Mouse (Mus musculus) cerebellum, adult 9-10 months (tissue): Measurements from ENCODE around the gene Ankrd35.
"Not testable (repeated sequence)": the region's sequence is repeated elsewhere in the genome, so short reads cannot be mapped to it uniquely, and the experiment has no call there.

ENCODE experiments used
- DNase-seq: peaks from one replicate; pipeline ENCODE4 v3.0.0; 2022

Ankrd35 gene

GRCm38 (mm10) chr3:96674442-96674841, 4.5 kb downstream of the Ankrd35 start:
- no peak for DNase-seq

DNA sequence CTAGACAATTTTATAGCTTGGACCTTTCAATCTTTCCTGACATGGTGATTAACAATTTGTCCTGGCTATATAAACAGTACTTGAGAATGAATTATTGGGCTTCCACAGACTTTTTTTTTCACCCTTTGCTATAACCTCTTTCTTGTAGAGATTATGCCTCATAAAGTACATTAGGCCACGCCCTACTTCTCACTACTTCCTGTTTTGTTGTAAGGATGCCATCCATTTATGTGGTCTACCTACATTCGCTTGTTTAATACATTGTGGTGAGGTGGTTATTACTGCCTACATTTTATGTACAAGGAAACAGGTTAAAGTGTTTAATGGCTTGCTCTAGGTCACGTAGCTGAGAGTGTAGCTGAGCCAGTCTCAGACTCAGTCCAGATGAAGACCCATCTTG, 5.2 kb downstream of the Ankrd35 start:
- DNase-seq: no peak

DNA sequence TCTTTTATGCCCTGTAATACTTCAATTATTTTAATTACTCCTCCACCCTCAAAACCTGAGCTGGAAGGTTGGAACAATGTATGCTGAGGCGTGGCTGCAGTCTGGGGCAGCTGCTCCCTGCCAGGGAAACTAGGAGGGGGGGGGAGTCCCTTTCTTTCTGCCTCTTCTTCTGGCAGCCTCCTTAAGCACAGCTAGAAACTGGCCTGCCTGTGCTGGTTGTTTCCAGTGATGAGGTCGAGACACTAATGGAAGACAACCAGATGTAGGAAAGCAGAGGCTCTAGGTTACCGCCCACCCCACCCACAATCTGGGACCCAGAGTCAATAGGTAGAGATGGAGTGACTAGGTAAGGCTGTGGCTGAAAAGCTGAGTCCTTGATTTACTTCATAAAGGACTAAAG, 5.8 kb downstream of the Ankrd35 start:
- no peak for DNase-seq

DNA sequence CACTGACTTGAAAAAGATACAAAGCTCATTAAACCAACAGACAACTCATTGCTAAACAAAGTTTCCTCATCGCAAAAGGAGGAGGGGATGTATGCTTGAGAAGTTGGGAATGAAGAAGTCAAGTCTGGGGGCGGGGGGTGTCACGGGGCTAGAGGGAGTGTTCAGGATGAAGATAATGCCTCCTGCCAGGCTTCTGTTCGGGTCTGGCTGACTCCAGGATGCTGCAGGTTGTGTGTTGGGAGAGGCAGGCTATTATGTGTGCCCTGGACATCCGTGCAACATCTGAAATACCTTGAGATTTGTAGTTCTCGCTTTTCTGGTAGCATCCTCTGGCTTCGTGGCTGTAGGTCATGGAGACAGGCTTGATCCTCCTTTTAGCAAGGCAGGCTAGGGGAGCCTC, 8.5 kb downstream of the Ankrd35 start:
- no peak for DNase-seq

- no peak for DNase-seq
Observed at GRCm38 (mm10) chr3:96679159-96679674, 9.3 kb downstream of the Ankrd35 start.

GRCm38 (mm10) chr3:96680269-96680956, 10.5 kb downstream of the Ankrd35 start:
- no peak for DNase-seq

- DNase-seq: no peak
Observed at GRCm38 (mm10) chr3:96683496-96683895, 13.6 kb downstream of the Ankrd35 start.

DNA sequence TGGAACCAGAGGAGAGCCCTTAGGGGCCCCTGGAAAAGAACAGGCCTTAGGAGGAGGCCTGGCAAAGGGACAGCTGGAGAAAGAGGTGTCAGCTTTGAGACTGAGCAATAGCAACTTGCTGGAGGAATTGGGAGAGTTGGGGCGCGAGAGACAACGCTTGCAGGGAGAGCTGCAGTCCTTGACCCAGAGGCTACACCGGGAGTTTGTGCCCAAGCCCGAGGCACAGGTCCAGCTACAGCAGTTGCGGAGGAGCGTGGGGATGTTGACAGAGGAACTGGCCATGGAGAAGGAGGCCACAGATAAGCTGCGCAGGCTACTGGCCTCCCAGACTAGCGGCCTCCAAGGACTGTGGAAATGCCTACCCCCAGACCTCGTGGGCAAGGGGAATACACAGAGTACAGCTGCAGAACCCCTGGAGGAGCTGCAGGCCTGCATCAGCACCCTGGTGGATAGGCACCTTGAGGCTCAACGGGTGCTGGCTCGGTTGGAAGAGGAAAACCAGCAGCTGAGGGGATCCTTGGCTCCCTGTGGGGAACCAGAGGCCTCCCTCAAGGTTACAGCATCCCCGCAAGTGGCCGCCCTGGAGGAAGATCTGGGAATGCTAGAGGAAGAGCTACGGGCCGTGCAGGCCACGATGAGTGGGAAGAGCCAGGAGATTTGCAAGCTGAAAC, 14.4 kb downstream of the Ankrd35 start:
- no peak for DNase-seq

DNA sequence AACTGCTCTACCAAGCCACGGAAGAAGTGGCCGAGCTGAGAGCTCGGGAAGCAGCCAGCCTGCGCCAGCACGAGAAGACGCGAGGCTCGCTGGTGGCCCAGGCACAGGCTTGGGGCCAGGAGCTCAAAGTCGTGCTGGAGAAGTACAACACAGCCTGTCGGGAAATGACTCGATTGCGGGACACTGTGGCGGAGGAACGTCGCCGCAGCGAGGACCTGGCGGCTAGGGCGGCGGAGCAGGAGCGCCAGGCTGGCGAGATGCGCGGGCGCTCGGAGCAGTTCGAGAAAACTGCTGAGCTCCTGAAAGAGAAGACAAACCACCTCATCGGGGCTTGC, 14.9 kb downstream of the Ankrd35 start:
- DNase-seq: no peak

GRCm38 (mm10) chr3:96686057-96686456, 16.1 kb downstream of the Ankrd35 start:
- not testable (repeated sequence) for DNase-seq

GRCm38 (mm10) chr3:96688854-96689253, 18.9 kb downstream of the Ankrd35 start:
- no peak for DNase-seq

GRCm38 (mm10) chr3:96690298-96690697, 20.4 kb downstream of the Ankrd35 start:
- no peak for DNase-seq

GRCm38 (mm10) chr3:96692506-96692905, 22.6 kb downstream of the Ankrd35 start:
- no peak for DNase-seq

DNA sequence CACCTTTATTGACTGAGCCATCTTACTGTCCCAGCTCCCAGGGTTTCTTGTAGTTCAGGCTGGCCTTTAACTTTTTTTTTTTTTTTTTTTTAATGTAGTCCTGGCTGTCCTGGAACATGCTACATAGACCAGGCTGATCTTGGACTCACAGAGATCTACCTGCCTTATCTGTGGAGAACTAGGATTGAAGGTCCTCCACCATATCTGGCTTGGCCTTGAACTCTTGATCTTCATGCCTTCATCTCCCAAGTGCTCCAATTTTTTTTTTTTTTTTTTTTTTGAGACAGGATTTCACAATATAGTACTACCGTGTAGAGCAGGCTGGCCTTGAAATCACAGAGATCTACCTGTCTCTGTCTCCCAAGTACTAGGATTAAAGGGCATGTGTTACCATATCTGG, 23.6 kb downstream of the Ankrd35 start:
- no peak for DNase-seq

DNA sequence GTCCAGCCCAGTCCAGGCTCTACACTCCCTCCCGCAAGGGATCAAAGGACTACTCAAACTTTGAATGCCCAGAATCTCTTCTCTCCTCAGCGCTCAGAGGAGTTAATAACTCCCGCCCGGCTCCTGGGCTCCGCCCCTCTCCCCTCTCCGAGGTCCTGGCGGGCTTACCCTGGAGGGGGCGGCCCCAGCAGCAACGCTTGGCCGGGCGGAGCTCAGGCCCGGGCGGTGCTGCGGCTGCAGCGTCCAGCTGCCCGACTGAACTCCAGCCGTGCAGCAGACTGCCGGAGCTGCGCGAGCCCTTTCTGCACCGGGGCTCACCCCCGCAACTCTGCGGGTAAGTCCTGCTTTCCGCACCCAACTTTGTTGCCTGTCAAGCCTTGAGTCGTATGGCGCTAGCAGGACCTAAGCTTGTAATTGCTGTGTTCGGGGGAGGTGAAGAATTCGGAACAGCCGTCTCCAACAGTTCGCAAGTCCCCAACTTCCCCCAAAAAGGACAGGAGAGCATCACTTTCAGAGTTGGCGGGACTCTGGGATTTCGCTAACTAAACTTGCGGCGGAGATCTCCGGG, 26.4 kb downstream of the Ankrd35 start, which contains the start of gene Pias3:
Gene Pias3, plus strand, starts transcription at position 187 of the 568 bp plus-strand sequence.
- peak; percentile 51 for DNase-seq

GRCm38 (mm10) chr3:96696766-96697732, 27.1 kb downstream of the Ankrd35 start:
- peak; percentile 85 for DNase-seq

DNA sequence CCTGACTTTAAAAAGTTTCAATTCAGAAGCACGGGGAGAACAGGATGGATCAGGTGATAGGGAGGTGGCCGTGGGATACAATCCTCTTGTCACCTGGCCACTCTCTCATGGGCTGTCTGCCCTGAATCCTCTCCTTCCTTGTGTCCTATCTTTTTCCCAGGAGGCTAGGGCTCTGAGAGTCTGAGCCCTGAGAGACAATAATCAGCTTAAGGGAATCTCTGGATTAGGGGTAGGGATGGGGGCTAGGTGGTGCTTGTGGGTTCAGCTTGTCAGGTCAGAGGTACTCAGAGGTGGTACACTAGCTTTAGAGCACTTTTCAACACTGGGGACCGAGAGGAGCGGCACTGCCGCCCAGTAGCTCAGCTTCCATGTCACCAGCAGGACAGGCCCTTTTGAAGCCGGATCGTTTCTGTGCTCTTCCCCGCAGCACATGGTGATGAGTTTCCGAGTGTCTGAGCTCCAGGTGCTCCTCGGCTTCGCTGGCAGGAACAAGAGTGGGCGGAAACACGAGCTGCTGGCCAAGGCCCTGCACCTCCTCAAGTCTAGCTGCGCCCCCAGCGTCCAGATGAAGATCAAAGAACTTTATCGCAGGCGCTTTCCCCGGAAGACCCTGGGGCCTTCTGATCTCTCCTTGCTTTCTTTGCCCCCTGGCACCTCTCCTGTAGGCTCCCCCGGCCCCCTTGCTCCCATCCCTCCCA, 29.2 kb downstream of the Ankrd35 start:
- peak; percentile 29 for DNase-seq

DNA sequence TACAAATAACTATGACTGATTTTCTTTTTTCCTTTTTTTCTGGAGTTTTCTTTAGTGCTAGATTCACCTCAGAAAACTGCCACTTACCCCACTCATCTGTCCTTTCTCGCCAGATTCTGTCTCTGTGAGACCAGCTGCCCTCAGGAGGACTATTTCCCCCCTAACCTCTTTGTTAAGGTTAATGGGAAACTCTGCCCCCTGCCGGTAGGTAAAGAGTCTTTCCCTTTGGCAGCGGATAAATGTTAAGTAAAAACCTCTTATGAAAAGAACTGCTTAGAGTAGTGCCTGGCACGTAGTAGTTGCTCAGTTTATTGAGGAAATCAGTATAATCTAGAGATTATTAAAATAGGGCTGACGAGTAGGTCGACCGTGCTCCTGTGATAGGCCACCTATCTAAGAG, 30.4 kb downstream of the Ankrd35 start:
- peak; percentile 25 for DNase-seq

DNA sequence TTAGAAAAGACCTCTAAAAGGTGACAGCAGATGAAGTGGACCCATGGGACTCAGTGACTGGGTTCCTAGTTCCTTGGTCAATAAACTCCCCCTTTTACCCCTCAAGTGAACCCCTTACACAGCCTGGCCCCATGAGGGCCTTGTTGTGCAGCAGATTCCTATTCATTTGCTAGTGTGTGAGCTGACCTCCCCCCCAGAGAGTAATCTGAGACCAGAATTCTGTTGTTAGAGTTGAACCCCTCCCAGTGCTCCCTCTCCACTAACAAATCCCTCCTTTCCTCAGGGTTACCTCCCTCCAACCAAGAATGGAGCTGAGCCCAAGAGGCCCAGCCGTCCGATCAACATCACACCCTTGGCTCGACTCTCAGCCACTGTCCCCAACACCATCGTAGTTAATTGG, 31.1 kb downstream of the Ankrd35 start:
- DNase-seq: no peak

DNA sequence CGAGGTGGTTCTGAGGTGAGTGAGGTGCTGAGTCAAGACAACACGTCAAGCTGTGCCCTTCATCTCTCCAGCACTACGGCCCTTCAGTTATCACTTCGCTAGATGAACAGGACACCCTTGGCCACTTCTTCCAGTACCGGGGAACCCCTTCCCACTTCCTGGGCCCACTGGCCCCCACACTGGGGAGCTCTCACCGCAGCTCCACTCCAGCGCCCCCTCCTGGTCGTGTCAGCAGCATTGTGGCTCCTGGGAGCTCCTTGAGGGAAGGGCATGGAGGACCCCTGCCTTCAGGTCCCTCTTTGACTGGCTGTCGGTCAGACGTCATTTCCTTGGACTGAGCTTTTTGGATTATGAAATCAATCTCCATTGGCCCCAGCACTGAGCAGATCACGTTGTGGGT, 34.8 kb downstream of the Ankrd35 start:
- DNase-seq: peak; percentile 24

- no peak for DNase-seq
Observed at GRCm38 (mm10) chr3:96706217-96706616, 36.3 kb downstream of the Ankrd35 start.

DNA sequence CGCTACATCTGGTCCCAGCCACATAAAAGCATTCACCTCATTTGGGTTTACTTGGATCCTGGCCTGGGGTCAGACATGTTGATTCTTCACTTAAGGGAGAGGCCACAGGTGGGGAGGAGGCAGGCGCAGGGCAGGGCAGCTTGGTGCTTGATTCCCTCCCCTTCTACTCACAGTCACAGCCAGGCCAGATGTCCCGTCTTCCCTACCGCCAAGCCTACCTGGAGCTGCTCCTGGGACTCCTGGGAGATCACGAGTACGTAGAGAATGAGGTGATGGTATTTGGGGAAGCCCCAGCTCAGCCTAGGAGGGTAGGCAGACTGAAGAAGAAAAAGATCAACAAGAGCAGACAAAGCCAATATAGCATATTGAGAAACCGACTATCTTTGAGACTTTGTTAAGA, 37.1 kb downstream of the Ankrd35 start:
- DNase-seq: peak; percentile 32
